Mouse (Mus musculus): ENCODE data around the gene Mark2. TPM values are rescaled to one million over a fixed set of nuclear protein-coding genes. Genes with fewer than 3 reads are reported as not detected.

The Mark2 gene
- polyA plus RNA-seq, 1 experiment from 2014 or later, result 44.3 TPM

GRCm38 (mm10) chr19:7226511-7226914, 115.1 kb downstream of the Mark2 start:
- H3K9ac ChIP-seq (replicated peaks; ENCODE audit: low read depth, low read length), result no peak overlapping the region
- no peaks in the 10 kb centered on the region for H3K9me3 ChIP-seq (ENCODE audit: control insufficient read depth, low read length)
- H3K36me3 ChIP-seq (ENCODE audit: control insufficient read depth, insufficient read depth, low read length), result peaks cover 39% of the 10 kb centered on the region
- no peak overlapping the region for H3K4me2 ChIP-seq (ENCODE audit: low read depth, low read length)
- H3K27me3 ChIP-seq (ENCODE audit: control insufficient read depth, insufficient read depth, low read length), result no peaks in the 10 kb centered on the region
- no peak overlapping the region for H3K4me3 ChIP-seq (ENCODE audit: low read depth, low read length)
- no peak for ATAC-seq (ENCODE audit: low read depth)
- 80% methylated on average over 6 of the region's 6 CpGs for WGBS
- no peak overlapping the region for H3K27ac ChIP-seq (ENCODE audit: low read depth, low read length)
- no peaks in the 10 kb centered on the region for H3K4me1 ChIP-seq (ENCODE audit: control insufficient read depth, insufficient read depth, low read length)

Other genes starting within 250 kb of the Mark2 start
- gene Flrt1, start 236.1 kb downstream of the Mark2 start, polyA plus RNA-seq (2014; fragmentation: Nextera tagmentation; extraction: Ambion mirVana), result 11.0 and 13.3 TPM in 2 replicates
- gene Otub1, start 135.5 kb downstream of the Mark2 start, polyA plus RNA-seq (2014; fragmentation: Nextera tagmentation; extraction: Ambion mirVana), result 240 and 255 TPM in 2 replicates
- 1,130 and 1,330 TPM in 2 replicates for gene Cox8a, start 124.2 kb downstream of the Mark2 start, polyA plus RNA-seq (2014; fragmentation: Nextera tagmentation; extraction: Ambion mirVana)
- gene Naa40, start 100.7 kb downstream of the Mark2 start, polyA plus RNA-seq (2014; fragmentation: Nextera tagmentation; extraction: Ambion mirVana), result 68.7 and 71.3 TPM in 2 replicates
- gene Rcor2, start 74.5 kb downstream of the Mark2 start, polyA plus RNA-seq (2014; fragmentation: Nextera tagmentation; extraction: Ambion mirVana), result 8.4 and 10.8 TPM in 2 replicates
- gene Spindoc, start 41.1 kb upstream of the Mark2 start, polyA plus RNA-seq (2014; fragmentation: Nextera tagmentation; extraction: Ambion mirVana), result 15.8 and 22.6 TPM in 2 replicates
- 17.0 and 17.2 TPM in 2 replicates for gene 2700081O15Rik, start 75.8 kb upstream of the Mark2 start, polyA plus RNA-seq (2014; fragmentation: Nextera tagmentation; extraction: Ambion mirVana)
- 482 and 576 TPM in 2 replicates for gene Rtn3, start 141.4 kb upstream of the Mark2 start, polyA plus RNA-seq (2014; fragmentation: Nextera tagmentation; extraction: Ambion mirVana)
- 7.4 and 8.1 TPM in 2 replicates for gene Atl3, start 152.2 kb upstream of the Mark2 start, polyA plus RNA-seq (2014; fragmentation: Nextera tagmentation; extraction: Ambion mirVana)
- gene Pla2g16, start 215.6 kb upstream of the Mark2 start, polyA plus RNA-seq (2014; fragmentation: Nextera tagmentation; extraction: Ambion mirVana), result 2.4 and 4.1 TPM in 2 replicates

Measured in neural tube, embryonic 14.5 days (tissue).